Mouse (Mus musculus) ZHBTc4 (cell line): ENCODE measurements around the gene Col18a1.

Experiments used
- DNase-seq: peaks from one replicate; pipeline ENCODE4 v3.0.0-alpha.2; 2011; ENCODE audit warnings: low read depth, low spot score

Gene Col18a1

DNA sequence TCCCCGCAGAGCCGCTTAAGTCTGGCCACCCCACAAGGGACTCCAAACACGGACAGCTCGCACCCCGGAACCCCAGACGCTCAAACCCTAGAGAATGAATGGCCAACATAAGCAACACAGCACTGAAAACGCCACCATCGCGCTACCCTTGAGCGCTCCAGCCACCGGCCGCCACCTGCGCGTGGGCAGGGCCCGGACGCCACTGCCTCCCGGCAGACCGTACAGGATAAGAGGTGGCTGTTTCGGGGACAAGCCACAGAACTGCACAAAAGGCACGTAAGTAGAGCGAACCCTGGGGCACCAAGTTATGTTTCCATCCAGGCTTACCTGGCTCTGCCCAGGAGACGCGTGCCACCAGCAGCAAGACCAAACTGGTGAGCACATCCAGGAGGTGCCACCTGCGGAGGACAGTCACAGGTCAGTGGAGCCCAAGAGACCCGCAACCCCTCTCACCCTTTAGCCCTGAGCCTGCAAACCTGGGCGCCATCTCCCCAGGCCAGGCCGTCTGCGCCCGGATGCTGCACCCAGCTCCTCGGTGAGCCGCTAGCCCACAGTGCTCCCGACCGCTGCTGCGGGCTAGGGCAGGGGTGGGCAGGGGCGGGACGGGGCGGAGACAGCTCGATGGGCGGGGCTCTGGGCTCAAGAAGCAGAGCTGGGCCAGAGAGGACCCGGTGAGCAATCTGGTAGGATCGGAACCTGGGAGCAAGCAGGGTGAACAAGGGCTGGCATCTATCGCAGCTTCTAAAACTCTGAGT, at the start of gene Col18a1:
Col18a1 (minus strand) TSS at position 586 of the 755 bp plus-strand sequence.
- DNase-seq = peak; percentile 91

DNA sequence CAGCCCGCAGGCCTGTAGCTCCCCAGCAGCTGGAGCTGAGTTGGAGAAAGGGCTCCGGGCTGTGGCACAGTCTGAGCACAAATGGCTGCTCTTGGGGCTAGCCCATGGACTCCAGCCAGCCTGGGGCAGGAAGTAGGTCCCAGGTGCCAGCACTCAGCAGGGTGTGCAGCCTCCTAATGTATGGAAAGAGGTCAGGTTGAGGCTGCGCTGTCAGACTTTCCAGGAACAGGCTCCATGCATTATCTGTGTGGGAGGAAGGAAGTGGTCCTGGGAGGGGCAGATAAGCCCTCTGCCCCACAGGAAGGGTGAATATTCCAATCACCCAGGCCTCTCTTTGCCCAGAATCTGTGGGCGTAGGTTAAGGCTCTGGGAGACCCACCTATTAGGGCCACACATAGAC, 49.3 kb upstream of the Col18a1 start:
- peak; percentile 36 for DNase-seq

DNA sequence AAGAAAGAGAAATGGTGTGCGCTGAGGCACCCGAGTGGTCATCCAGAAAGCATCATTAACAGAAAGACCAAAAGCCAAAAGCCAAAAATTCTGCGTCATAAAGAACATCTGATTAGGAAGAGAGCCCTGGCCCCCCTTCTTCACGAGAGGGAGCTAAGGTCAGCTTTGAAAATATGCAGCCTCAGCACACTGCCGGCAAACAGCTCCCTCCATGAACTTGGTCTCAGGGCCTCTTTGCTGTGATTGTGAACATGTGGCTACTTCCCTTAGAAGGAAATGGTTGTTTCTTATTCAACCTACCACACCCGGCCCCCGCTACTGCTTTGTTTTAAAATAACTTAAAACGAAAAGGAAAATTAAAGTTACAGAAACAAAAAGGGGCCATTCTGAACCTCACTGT, 48.2 kb upstream of the Col18a1 start:
- DNase-seq = no peak

DNA sequence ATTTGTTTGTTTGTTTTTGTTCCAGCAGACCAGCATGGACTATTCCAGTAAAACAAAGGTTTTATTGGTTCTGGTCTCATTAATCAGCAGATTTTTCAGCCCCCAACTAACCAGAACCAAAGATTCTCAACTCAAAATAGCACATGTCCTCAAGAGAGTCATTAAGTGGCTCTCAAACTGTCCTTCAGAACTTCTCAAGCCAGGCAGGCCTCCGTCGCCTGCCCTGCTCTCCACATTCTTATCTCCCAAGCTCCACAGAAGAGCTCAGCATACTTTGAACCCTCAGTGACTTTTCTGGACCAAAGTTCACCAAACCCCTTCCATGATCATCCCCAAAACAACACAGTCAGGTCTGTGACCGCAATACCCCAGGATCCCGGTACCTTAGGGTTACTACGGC, 47.1 kb upstream of the Col18a1 start:
- DNase-seq = no peak

DNA sequence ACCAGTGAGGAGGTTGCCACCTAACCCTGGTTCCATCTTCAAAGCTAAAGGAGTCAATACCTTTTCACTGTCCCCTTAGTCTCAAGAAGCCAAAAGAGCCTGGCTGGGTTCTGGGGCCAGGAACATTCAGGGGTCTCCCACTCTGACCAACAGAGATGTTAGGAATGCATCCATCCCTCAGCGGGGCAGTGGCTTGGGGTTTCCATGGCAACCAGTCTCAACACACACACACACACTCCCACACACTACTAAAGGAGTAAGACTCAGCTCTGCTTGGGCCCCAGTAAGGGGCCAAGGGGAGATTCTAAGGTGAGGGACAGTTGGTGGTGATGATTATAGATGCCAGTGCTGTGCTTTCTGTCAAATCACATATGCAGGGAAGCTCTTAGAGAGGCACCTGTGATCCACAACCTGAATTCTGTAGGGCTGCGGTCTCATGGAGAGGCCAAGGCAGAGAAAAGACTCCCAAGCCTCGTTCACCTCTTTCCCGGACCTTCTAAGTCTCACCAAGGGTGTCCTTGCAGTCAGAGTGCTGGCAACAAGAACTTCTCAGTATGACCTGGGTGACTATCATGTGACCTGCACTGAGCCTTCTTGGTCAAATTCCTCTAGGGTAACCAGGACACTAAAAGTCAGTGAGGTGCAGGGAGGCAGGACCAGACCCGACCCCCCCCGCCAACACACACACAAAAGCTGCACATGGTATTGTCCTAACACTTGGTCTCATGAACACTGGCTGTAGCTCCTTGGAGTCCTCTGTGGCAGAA, 46.2 kb upstream of the Col18a1 start:
- DNase-seq = no peak

DNA sequence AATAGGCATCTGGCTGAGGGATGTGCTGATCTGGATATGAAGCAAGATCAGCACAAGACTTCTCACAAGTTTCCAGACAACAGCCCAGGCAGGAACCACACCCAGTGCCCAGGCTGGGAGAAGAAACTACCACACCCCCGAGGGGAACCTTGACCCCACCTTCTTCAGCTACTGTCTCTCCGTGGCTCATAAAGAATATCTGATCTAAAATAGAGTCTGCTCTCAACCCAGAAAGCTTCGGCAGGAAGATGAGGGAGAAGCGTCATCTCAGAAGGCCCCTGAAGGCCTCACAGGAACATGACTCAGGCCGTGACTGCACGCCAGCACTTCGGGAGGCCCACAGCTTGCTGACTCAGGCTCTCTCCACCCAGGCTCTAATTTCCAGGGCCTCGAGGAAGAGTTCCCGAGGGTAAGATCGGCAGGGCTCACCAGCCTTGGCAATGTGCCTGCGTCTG, 44.8 kb upstream of the Col18a1 start:
- DNase-seq = no peak

DNA sequence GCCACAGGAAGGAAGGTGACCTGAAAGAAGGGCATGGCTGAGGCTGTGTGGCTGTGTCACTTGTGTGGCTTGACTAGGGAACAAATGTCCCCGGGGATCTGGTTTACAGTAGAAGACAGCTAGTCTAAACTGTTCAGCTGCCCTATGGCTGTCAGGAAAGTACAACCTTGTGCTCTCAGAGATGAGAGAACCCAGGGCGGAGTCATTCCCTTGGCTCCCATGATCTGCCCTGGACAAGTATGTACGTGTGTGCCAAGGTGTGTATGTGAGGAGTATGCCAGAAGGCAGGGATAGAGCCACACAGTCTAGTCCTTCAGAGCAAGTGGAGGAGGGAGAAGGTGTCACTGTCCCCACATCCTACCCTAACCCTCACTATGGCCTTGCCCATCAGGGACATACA, 44.3 kb upstream of the Col18a1 start:
- no peak for DNase-seq

DNA sequence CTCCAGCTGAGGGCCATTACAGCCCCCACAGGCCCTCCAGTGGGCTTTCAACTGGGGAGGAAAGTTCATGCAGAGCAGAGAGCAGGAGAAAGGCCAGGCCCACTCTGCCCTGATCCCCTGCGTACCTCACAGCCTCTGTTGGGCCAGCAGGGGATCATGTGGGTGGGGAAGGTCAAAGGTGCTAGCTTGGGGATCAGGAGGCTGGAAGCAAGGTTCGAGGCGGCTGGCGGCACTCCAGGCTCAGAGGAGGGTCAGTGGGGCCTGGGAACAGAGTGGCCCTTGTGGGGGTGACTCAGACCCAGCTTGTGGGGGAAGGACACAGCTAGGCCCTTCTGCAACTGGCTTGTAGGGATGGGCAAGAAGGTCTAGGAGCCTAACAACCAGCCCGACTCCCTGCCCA, 42.9 kb upstream of the Col18a1 start:
- no peak for DNase-seq

DNA sequence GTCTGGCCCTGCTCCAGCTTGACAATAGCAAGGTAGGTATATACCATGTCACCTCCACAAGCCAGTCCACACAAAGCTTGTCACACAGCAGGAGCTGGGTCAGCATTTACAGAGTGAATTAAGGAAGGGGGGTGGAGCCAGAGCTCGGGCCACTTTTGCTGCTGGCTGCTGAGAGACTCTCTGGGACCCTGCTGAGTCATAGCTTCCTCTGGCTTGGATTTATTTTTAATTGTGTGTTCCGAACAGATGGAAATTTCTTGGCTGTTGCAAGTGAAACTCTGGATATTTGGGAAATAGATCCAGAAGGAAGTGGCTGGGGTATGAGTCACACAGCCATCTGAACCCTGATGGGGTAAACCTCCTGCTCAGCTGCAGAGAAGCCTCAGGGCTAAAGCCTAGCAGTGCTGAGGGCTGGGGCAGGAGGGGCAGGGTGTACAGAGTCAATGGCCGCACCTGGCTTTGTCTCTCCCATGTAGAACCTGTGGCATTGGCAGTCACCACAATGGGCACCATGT, 40.3 kb upstream of the Col18a1 start:
- peak; percentile 40 for DNase-seq

DNA sequence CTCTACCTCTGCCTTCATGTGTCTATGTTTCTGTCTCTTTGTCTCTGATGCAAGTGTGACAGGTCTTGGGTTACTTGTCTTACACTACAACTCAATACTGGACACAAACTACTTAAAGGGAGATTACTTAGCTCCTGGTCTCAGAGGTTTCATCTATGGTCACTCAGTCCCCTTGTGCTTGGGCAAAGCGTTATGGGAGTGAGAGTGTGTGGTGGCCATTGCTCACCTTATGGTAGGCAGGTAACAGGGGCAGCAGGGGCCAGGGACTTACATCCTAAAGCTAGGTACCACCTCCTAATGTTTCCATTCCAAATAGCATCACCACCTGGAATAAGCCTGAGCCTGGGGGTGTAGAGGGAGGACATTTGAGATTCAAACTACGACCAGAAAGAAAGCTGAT, 39.8 kb upstream of the Col18a1 start:
- no peak for DNase-seq

DNA sequence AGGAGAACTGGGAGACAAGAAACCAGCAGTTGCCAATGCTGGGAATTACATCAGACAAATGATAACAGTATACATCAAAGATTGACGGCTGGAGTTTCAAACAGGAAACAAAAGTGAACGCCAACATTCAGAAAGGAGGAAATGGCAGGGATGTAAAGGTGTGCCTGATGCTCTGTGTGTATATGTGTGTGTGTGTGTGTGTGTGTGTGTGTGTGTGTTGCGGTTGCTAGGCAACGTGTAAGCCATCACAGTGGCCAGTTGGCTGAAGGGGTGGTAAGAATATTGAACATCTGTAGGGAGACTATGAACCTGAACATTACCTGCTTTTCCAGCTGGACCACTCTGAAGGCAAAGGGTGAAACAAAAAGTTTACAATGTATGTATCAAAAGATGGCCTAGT, 37.6 kb upstream of the Col18a1 start:
- DNase-seq = no peak

DNA sequence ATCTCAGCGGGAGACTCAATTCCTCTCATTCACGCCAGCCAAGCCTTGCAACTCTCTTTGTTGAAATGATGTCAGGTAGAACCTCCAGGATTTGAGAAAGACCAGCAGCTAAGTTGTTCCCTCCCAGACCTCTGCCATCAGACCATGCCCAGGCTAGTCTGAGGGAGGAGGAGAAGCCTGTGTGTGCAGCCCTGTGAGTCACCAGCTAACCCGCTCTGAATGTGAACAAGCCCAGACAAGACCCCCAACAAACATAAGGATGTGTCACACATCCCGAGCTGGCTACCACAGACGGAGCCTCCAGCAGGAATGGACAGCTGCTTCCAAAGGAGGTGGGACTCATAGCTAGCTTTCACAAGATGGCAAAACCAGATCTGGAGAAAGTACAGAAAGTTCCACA, 35.6 kb upstream of the Col18a1 start:
- peak; percentile 92 for DNase-seq

DNA sequence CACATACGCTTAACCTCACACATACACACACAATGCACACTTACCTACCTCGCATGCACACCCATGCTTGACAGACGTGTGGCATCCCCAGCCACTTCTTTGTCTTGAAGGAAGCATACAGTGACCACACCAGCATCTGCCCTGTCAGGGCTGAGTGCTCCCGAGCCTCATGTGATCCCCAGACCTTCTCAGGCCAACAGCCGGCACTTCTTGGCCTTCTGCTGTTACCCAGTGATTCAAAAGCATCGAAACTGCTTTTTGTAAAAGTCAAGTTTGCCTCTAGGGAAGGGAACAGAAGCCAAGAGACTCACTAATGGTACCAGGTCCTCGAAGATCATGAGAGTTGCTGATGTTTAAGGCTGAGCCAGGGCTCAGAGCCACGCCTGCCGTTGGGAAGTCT, 33.9 kb upstream of the Col18a1 start:
- no peak for DNase-seq

DNA sequence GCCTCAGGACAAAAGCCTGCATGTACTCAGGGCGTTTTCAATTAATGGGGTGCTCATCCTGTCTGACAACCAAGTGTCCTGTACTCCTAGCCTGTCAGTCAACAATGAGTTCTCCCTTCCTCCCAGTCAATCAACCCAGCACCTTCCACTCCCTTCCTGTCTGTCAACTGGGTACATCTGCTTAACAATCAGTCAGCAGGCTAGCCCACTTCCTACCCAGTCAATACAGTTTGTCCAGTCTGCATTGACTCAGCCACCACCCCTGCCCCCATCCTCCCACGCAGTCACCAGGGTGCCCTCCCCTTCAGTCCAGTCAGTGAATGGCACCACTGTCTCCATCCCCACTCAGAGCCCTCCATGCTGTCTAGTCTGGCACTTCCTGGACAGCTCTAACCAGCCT, 32.9 kb upstream of the Col18a1 start:
- DNase-seq = peak; percentile 67

DNA sequence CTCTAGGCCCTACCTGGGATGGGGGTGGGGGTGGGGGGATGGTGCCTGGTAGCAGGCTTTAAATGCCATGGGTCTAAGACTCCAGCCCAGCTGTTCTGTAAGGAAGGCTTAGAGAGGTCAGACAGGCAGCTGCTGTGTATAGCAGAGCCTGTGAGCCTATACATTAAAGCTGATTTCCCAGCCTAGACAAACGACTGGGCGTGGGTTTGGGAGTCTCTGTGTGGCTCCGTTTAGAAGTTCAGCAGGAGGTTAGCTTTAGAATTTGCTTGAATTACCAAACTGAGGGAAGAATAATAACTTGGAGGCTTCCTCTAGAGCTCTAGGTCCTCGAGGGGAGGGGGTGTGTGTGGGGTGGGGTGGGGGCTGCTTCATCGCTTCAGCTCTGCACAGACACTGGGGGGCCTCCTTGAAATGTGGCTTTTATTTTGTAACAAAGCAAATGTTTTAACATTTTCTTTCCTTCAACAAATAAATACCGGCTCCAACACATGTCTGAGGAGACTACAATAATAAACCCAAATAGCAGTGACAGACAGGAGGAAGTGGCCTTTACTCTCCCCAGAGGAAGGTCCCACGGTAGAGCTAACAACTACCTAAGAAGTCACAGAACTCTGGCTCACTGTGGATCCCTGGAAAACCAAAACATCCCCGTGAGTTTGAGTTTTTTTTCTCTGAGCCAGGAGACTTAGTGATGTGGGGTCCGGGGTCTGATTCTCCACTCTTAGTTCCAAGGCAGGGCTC, 31.3 kb upstream of the Col18a1 start:
- peak; percentile 75 for DNase-seq

DNA sequence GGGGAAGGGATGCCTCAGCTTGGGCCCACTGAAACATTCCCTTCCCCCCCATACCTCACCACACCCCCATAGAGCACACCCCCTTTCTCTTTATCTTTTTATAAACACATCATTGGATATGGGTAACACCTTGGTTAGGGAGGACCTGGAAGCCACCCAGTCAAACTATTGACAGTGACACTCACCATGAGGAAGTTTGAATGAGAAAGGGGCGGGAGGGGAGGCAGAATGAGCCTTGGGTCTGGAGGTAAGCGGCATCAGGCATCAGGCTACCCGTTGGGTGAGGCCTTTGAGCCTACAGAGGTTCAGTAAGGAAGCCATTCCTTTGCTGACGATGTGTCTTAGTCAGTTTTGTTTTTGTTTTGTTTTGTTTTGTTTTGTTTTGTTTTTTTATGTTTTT, 30.3 kb upstream of the Col18a1 start:
- DNase-seq = peak; percentile 68

DNA sequence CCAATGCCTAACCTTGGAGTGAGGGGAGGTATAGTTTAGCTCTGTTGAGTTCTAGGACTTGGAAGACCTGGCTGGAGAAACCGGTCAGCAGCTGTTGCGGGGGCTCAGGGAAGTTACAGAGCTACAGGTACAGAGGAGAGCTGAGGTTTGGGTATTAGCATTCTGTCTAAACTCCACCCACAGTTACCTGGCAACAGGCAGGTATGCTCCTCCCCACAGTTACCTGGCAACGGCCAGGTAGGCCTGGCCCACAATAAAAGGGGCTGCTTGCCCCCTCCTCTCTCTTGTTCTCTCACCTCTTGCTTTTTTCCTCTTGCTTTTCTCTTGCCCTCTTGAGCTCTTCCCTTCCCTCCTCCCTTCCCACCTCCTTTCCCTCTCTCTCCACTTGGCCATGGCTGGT, 29.8 kb upstream of the Col18a1 start:
- peak; percentile 37 for DNase-seq

DNA sequence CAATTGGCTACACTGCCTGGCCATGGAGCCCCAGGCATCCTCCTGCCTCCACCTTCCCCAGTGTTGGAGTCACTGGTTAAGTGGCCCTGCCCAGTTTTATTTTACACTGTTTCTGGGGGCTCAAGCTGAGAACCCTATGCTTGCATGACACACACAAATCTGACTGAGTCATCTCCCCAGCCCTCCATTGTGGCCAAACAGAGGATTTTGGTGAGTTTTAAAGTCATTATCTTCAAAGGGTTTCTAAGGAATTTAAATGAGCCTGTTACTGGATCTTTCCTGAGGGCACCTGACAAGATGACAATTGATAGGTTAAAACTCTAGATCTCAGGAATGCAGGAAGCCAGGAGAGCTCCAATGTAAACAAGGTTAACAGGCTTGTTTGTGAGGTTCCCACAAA, 27.1 kb upstream of the Col18a1 start:
- peak; percentile 90 for DNase-seq

DNA sequence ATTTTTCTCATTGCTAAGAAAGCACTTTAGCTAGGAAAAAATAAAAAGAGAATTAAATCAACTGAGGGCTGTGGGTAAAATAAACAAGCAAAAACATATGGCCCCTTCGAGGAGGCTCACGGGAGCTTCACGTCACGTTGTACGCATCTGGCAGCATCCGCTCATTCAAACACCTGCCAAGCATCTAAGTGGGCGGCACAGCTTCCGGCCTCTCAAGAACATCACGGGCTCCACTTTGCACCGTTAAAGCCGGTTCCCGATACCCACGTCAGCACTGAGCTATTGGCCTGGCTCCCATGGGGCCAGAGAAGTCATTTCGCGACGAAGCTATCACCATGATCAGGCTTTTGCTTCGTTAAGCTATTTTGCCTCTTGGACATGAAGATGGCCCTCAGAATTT, 26.4 kb upstream of the Col18a1 start:
- DNase-seq = peak; percentile 71

DNA sequence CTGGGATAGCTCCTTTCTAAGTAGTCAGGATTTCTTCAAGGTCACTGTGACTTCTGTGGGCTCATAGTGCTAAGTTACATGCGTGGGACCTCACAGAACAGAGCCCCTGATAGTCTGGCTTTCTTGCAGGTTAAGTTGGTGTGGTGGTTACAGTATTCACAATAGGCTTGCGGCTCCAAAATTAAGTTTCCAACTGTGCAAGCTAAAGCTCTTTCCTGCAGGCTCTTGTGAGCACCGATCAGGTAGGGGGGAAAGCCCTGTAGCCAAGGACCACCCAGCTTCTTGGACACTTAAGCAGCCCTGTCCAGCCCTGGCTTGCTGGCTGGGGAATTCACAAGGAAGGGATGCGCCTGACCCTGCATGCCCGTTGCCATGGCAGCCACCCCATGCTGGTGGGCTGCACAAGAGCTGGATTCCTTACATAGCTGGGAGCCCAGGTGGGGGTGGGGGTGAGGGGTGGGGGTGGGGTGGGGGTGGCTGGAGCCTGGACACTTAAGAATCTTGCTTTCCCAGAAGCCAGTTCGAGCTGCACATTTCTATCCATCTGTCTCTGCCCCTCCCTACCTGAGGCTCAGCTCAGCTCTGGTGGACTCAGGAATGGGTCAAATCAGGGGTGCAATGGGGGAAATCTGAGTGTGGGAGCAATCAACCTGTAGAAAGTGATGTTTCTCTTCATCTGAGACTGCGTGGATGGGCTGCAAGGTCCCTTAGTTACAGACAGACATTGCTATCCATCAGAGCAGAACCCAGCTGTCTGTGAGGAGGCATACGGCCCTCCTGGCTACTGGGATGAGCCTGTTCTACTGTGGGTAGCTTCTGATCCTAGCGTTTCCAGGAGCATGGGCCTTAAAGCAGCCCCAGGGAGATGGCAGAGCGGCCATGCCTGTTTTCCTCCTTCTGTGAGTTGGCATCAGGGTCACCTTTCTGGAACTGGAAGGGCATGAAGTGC, 24.9 kb upstream of the Col18a1 start:
- peak; percentile 93 for DNase-seq

DNA sequence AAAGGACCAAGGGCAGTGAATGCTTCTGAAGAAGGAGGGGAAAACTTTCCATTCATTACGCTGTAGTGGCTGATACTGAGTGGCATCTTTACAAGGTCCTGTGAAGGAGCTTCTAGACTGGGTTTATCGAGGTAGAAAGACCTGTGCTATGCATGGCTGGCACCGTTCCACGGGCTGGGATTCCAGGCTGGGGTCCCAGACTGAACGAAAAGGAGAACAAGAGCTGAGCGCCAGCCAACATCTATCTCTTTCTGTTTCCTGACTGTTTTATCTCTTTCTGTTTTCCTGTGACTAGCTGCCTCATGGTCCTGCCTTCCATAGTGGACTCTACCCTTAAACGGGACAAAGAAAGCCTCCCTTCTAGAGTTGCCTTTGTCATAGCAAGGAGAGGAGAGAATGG, 21.1 kb upstream of the Col18a1 start:
- no peak for DNase-seq
